Mouse (Mus musculus) macrophage (primary cell): ENCODE results near the gene Stard10. TPM values are rescaled to one million over a fixed set of nuclear protein-coding genes. Genes with fewer than 3 reads are reported as not detected.

ENCODE experiments used
- H3K27ac ChIP-seq: fragments of 350-480 bp; formaldehyde crosslinking; 2 replicates; pipeline ENCODE4 v1.9.0; 2021
- H3K36me3 ChIP-seq: fragments of 350-480 bp; formaldehyde crosslinking; 2 replicates; pipeline ENCODE4 v1.9.0; 2021; ENCODE audit errors: inconsistent target
- H3K4me3 ChIP-seq: fragments of 350-480 bp; formaldehyde crosslinking; 2 replicates; pipeline ENCODE4 v1.9.0; 2021; ENCODE audit errors: inconsistent target
- H3K79me2 ChIP-seq: fragments of 350-480 bp; formaldehyde crosslinking; 2 replicates; pipeline ENCODE4 v1.9.0; 2021; ENCODE audit errors: inconsistent target
- WGBS: methylation state at CpG from one replicate; pipeline ENCODE4 v1.1.7; 2026; ENCODE audit warnings: inconsistent platforms; ENCODE audit not compliant: missing documents; 5-methylcytosine and 5-hydroxymethylcytosine counted together
- polyA plus RNA-seq: library from polyadenylated mRNA; stranded (reverse); fragments of 250-400 nt; gene quantifications from 3 replicates; pipeline ENCODE4 v1.2.4, GENCODE M21; 2018; ENCODE audit warnings: inconsistent platforms

Gene Stard10
- polyA plus RNA-seq, 1 experiment from 2014 or later, result 0.99 TPM

DNA sequence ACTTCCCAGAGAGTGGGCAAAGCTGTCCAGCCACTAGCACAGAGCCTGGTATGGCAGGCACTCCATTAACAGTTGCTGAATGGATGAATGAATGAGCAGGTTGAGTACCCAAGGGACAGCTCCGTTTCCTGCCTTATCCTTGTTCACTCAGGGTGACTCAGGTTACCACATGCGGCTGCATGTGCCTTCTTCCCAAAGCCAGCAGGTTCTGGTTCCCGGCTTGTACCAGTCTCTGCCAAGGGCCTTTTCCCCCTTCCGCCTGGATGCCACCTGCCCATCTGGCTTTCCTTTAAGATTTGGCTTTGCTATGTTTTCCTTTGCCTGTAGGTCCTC lies 13.9 kb downstream of the Stard10 start:
- no peak overlapping the region for H3K27ac ChIP-seq
- 93% methylated on average over 4 of the region's 4 CpGs for WGBS
- H3K79me2 ChIP-seq, result no peaks in the 10 kb centered on the region
- no peak overlapping the region for H3K4me3 ChIP-seq
- H3K36me3 ChIP-seq, result no peaks in the 10 kb centered on the region

DNA sequence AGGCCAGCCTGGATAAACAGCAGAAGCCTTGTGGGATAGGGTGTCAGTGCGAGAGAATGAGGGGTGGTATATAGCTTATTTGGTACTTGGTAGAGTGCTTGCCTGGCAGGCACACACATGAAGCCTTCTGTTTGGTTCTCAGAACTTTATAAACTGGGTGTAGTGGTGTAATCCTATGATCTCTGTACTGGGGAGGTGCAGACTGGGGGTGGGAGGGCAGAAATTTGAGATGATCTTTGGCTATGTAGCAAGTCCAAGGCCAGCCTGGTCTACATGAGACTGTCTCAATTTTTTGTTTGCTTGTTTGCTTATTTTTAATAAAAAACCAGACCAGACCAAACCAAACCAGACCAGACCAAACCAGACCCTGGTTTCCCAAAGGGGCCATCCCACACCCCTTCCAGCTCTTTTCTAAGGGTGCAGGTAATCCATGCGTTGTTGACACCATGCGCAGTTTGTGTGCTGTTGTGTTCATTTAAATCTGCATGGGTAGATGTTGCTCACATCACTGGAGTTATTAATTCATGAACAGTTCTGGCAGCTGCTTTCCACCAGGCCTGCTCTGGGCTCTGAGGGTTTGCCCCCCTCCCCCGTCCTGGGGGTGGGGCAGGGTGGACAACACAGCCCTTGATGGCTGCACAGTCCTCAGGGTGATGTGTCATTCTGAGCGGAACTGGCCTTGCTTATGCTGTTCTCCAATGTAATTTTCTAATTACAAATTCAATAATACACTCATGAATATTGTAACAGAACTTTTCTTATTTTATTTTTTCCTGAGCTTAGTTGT lies 15.4 kb downstream of the Stard10 start:
- H3K79me2 ChIP-seq, result no peaks in the 10 kb centered on the region
- H3K4me3 ChIP-seq, result no peak overlapping the region
- H3K27ac ChIP-seq, result no peak overlapping the region
- H3K36me3 ChIP-seq, result no peaks in the 10 kb centered on the region
- 98% methylated on average over 5 of the region's 5 CpGs for WGBS

DNA sequence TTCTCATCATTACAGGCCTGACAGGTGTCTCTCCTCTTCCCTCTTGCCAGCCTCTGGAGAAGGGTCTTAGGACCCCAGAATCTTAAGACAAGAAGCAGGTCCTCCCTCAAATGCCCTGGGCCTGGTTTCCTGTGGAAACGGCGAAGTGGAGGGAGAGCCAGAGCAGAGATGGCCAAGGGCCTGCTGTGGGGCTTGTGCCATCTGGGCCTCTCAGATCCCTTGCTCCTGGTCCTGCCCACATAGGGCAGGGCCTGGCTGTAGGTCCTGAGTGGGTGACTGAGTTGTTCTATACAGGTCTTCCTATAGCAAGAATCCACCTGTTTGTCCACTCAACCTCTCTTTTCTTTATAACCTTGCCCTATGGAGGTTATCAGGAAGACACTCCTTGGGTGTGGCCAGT lies 18.3 kb downstream of the Stard10 start:
- Histone ChIP-seq H3K79me2 (no peaks in the 10 kb centered on the region), H3K36me3 (no peaks in the 10 kb centered on the region), H3K27ac (no peak overlapping the region), H3K4me3 (no peak overlapping the region)
- 82% methylated on average over 2 of the region's 2 CpGs for WGBS

DNA sequence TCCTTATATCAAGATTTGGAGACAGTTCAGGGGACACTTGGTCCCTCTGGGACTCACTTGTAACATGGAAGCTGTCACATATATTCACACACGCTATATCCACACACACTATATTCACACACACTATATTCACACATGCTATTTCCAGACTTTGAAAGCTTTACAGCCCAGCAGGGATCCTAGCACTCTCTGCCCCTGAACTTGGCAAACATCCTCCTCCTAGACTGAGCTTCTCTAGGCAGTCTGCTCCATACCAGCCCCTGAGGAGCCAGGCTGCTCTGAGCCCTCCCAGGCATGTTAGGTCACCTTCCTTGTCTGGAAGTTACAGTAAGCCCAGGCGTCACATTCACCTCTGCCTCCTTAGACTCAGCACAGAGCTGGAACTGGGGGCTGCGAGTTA lies 19.8 kb downstream of the Stard10 start:
- Histone ChIP-seq H3K79me2 (no peaks in the 10 kb centered on the region), H3K4me3 (no peak overlapping the region), H3K27ac (no peak overlapping the region), H3K36me3 (no peaks in the 10 kb centered on the region)
- 89% methylated on average over 3 of the region's 3 CpGs for WGBS

DNA sequence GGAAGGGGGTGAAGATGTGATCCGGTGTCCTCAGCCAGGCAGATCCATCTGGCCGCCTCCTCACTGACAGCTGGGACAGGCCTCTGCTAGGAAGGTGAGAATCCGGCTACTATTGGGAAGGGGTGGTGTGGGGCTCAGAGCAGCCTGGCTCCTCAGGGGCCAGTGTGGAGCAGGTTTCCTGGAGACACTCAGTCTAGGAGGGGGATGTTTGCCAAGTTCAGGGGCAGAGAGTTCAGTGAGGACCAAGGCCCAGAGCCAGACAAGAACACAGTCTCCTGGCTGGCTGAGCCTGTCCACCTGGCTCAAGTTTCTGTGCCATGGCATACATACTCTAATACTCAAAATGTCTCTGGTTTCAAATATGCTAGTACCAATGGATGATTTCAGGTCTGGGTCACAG lies 20.5 kb downstream of the Stard10 start:
- H3K79me2 ChIP-seq, result no peaks in the 10 kb centered on the region
- H3K27ac ChIP-seq, result no peak overlapping the region
- H3K4me3 ChIP-seq, result no peak overlapping the region
- no peaks in the 10 kb centered on the region for H3K36me3 ChIP-seq
- 93% methylated on average over 3 of the region's 3 CpGs for WGBS

DNA sequence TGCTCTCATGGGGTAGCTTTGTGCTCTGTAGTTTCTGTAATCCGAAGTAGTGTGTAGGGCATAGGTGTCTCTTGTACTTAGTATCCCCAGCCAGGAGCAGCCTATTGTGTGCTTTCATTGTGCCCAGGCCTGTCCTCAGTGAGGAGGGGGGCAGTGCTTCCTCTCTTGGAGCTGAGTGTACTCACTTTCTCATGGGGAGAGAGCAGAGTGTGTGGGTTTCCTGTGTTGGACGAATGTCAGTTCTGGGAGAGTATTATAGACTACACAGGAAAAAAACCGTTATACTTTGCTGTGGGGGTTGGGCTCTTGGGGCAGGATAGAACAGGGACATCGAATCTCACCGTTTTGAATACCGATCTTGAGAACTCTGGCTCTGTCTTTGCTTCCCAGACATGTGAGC lies 24.5 kb downstream of the Stard10 start:
- H3K79me2 ChIP-seq, result no peaks in the 10 kb centered on the region
- 24% methylated on average over 6 of the region's 6 CpGs for WGBS
- H3K4me3 ChIP-seq, result no peak overlapping the region
- H3K36me3 ChIP-seq, result no peaks in the 10 kb centered on the region
- no peak overlapping the region for H3K27ac ChIP-seq

DNA sequence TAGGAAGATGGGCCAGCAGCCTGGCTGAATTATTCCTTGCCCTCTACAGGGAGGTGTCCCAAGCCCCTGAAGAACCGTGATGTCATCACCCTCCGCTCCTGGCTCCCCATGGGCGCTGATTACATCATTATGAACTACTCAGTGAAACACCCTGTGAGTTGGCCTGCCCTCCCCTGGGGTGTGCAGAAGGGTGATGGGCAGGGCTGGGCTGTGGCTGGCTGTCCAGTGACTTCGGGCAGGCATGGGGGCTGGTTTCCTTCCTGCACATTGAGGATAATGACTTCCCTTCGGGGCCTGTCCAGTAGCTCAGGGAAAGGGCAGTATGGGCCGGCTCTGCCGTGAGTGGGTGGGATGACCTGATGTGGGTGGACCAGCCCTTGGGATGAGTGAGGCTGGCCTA lies 26.2 kb downstream of the Stard10 start:
- Histone ChIP-seq H3K36me3 (no peaks in the 10 kb centered on the region), H3K79me2 (peaks cover 2% of the 10 kb centered on the region; the same call in 1 of the 2 replicates), H3K4me3 (no peak overlapping the region), H3K27ac (no peak overlapping the region)
- WGBS, result 20% methylated on average over 7 of the region's 7 CpGs

DNA sequence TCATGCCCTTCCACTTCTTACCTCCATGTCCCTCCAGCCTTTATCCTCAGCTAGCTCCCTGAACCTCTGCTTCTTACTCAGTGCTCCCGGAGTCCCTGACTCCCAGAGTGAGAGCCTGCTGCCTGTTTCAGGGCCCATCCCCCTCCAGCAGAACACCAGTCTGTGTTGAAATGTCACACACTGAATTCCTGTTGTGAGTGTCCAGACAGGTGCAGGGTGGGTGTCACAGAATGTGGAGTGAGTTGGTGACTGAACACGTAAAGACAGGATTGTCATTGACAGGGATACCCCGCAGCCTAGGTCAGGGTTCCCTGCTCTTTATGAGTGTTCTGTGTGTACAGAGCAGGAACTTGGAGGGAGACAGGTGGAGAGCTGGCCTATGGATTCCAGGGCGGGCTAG lies 28.0 kb downstream of the Stard10 start:
- 98% methylated on average over 4 of the region's 4 CpGs for WGBS
- peaks cover 19% of the 10 kb centered on the region for H3K79me2 ChIP-seq
- H3K27ac ChIP-seq, result no peak overlapping the region
- H3K36me3 ChIP-seq, result no peaks in the 10 kb centered on the region
- no peak overlapping the region for H3K4me3 ChIP-seq

DNA sequence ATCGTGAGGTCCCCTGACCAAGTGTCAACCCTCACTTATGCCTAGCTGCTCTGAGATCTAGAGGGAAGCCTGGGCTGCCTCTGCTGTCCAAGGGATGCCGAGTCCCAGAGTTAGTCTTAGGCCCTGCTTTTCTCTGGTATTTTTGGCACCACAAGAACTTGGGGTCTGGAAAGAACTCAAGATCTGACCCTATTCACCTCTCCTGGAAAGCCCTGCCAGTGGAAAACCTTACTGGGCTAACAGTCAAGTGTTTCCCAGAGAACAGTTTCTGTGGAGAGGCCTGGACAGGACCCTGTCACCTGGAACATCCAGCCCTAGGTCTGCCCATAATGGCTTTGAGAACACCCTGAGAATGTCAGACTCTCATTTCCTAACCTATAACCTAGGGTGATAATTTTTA lies 30.1 kb downstream of the Stard10 start:
- WGBS, result 88% methylated on average over 2 of the region's 2 CpGs
- Histone ChIP-seq H3K36me3 (no peaks in the 10 kb centered on the region), H3K79me2 (peaks cover 38% of the 10 kb centered on the region), H3K27ac (no peak overlapping the region), H3K4me3 (no peak overlapping the region)

DNA sequence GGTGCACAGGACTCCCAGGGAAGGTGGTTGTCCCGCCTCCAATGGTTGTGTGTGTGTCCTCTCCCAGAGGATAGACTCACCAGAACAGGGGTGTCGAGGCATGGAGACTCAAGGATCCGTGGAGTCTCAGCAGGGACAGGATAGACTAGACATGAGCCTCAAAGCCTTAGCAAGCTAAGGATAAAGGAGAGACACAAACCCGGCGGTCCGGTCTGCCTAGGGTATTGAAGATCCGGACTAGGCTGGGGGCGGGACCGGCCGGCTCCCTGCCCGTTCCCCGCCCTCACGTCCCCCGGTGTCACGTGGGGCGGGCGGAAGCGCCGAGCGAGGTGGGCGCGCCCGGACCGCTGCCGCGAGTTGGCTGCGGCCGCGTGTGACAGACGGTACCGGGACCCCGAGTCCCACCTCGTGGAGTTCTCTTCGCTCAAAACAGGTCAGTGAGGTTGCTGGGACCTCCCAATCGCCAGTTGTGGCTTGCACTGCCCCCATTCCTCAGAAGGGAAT lies 30.9 kb downstream of the Stard10 start, which contains the start of gene Arap1:
Gene Arap1, plus strand, starts transcription at position 301 of the 504 bp plus-strand sequence.
- under 1% methylated on average over 35 of the region's 35 CpGs for WGBS
- H3K36me3 ChIP-seq, result no peaks in the 10 kb centered on the region

DNA sequence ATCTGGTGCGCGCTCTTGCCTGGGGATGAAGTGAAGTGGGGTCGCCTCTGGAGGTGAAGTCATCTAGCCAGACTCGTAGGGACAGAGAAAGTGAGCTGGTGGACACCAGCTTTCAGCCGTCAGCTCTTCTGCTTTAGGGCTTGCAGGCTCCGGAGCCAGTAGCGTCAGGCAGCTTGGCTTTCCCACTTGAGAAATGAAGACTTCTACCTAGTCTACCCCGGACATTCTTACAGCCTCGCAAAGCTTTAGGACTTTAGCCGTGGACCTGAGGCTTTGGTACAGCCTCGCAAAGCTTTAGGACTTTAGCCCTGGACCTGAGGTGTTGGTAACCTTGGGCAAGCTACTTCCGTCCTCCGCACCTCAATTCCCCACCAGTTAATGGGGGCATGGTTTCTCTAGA lies 31.4 kb downstream of the Stard10 start:
- peaks cover 43% of the 10 kb centered on the region for H3K79me2 ChIP-seq
- H3K36me3 ChIP-seq, result no peaks in the 10 kb centered on the region
- H3K4me3 ChIP-seq, result peak overlapping the region; percentile 92
- 3% methylated on average over 13 of the region's 13 CpGs for WGBS
- peak overlapping the region; percentile 64 for H3K27ac ChIP-seq

More for the DNA sequence above, 30.9 kb downstream of the Stard10 start, which contains the start of gene Arap1:
- H3K79me2 ChIP-seq, result peaks cover 38% of the 10 kb centered on the region
- peak within 1 kb of the TSS; percentile 64 for H3K27ac ChIP-seq
- peak within 1 kb of the TSS; percentile 92 for H3K4me3 ChIP-seq

DNA sequence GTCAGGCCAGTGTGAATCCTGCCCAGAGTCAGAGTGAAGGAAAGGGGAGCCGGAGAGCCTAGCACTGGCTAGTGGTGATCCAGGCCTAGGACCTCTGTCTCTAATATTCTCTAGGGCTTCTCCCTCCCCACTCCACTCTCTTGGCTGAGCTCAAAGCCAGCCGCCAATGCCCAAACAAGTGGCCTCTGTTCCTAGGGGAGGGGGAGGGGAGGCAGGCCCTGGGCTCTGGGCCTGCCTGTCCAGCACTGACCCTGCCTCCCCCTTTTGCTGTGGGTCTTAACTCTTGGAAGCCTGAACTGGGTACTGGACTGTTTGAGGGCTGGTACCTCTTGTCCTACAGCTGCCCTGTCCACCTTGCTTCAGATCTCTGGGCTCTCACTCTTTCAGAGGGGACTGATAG lies 33.0 kb downstream of the Stard10 start:
- Histone ChIP-seq H3K79me2 (peaks cover 58% of the 10 kb centered on the region), H3K4me3 (no peak overlapping the region), H3K27ac (no peak overlapping the region), H3K36me3 (no peaks in the 10 kb centered on the region)
- 100% methylated on average over 1 of the region's 2 CpGs for WGBS

DNA sequence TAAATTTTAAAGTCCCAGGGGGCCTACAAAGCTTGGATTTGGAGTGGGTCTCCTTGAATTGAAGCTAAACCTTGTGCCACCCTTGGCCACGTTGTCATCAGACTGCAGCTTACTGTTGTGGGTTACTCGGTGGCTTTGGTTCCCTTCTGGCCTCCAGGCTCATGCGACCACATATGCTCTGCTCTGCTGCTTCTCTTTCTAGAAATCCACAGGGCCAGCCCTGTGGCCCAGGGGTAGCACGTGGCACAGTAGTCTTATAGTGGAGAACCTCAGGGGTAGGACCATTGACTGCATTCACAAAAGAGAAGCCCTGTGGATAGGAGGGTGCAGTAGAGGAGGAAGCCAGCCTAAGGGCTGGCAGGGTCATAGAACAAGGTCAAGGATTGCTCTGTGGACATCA lies 35.5 kb downstream of the Stard10 start:
- H3K27ac ChIP-seq, result no peak overlapping the region
- 8% methylated on average over 4 of the region's 4 CpGs for WGBS
- H3K4me3 ChIP-seq, result no peak overlapping the region
- H3K36me3 ChIP-seq, result no peaks in the 10 kb centered on the region
- peaks cover 79% of the 10 kb centered on the region for H3K79me2 ChIP-seq

DNA sequence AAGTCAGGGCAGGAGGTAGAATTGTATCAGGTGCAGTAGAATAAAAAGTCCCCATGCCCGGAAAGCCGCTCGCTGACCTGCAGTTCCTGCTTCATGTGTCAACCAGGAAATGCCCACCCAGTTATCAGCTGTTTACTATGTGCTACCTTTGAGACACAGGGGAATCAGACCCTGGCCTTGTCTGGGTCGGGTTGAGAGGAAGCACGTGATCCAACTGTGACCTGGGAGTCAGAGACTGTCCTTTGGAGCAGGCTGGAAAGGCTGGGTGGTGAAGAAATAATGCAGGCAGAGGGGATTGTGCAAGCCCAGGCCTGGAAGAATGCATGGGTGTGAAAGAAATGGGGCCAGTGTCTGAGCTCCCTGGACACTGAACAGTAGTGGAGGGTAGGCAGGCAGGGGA lies 37.5 kb downstream of the Stard10 start:
- Histone ChIP-seq H3K36me3 (no peaks in the 10 kb centered on the region), H3K79me2 (peaks cover 85% of the 10 kb centered on the region), H3K4me3 (no peak overlapping the region), H3K27ac (no peak overlapping the region)
- WGBS, result 61% methylated on average over 5 of the region's 5 CpGs

DNA sequence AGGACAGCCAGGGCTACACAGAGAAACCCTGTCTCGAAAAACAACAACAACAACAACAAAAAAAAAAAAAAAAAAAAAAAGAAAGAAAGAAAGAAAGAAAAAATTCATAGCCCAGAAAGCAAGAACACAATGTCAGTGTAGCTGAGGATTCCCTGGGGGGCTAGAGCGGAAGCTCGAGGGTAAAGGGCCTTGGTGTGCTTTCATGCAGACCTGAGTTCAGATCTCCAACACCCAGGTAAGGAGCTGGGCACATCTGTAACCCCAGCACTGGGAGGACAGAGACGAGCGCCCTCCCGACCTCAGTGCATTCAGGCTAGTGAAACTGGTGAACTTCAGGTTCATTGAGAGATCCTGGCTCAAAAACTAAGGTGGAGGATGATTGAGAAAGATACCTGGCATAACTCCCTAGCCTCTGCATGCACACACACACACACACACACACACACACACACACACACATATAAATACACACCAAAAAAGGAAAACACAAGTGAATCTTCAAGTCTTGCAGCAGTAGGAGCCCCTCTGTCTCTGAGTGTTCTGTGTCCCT lies 38.7 kb downstream of the Stard10 start:
- no peak overlapping the region for H3K4me3 ChIP-seq
- no peak overlapping the region for H3K27ac ChIP-seq
- peaks cover 85% of the 10 kb centered on the region for H3K79me2 ChIP-seq
- H3K36me3 ChIP-seq, result no peaks in the 10 kb centered on the region
- 98% methylated on average over 5 of the region's 6 CpGs for WGBS
